Mouse (Mus musculus) brain, embryonic 14.5 days (tissue): Measurements from ENCODE around the gene Slc4a8.

Experiments
- CTCF ChIP-seq: fragments of 200-500 bp; IDR thresholded peaks from 2 replicates; pipeline ENCODE4 v1.5.1; 2012; ENCODE audit warnings: inconsistent platforms, mild to moderate bottlenecking, moderate library complexity, borderline replicate concordance; ENCODE audit not compliant: insufficient read depth, insufficient read length; ENCODE audit errors: extremely low read depth
- POLR2A ChIP-seq: fragments of 200-500 bp; IDR thresholded peaks from 2 replicates; pipeline ENCODE4 v1.6.1; 2012; ENCODE audit warnings: mild to moderate bottlenecking, inconsistent platforms, borderline replicate concordance; ENCODE audit not compliant: poor library complexity, insufficient read depth, insufficient read length, severe bottlenecking; ENCODE audit errors: extremely low read depth

DNA sequence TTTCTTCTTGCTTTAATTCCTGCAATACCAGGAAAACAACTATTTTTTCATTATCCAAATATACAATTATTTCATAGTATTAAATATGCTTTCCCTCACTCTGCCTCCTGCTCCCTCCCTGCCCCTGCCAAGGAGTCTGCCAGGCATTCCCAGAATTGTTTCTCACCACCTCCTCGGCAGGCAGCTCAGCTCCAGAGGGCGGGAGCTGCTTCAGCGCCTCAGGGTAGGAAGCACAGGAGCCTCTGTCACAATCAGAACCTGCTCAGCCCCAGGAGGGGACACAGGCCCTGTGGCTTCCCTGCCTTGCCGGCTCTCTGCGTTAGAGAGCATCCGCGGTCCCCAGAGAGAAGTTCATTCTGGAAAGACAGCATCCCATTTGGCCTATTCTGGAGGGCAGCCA, 71.2 kb downstream of the Slc4a8 start:
- TF ChIP-seq CTCF (no peak), POLR2A (no peak)
